ENCODE assay signal across 8 mouse cellular contexts in genomic region chr4:32572118-32572517, GRCm38 (mm10). TPM values are rescaled to one million over a fixed set of nuclear protein-coding genes. Genes with fewer than 3 reads are reported as not detected.
A peak's percentile ranks its signal among the peaks of the same experiment; 100 is the strongest.
DNase-seq lines count a peak whose midpoint lies in the region; ATAC-seq and TF ChIP-seq lines count a peak whose summit lies in the region.

No protein-coding gene starts in this region.

- WGBS in thymus, adult 2 months: 81% methylated on average over 1 of the region's 1 CpGs
- 60% methylated on average over 1 of the region's 1 CpGs for WGBS in embryonic facial prominence, embryonic 14.5 days
- 38% methylated on average over 1 of the region's 1 CpGs for WGBS in liver, embryonic 11.5 days

- TF ChIP-seq CTCF in thymus, adult 2 months (IDR thresholded peaks at IDR 0.05; ENCODE audit: borderline replicate concordance, control insufficient read depth, extremely low read depth, insufficient read depth, low read length, poor library complexity): no peak

- H3K4me3 ChIP-seq in thymus, adult 2 months (ENCODE audit: control insufficient read depth, insufficient read depth, low read length): no peak overlapping the region
- H3K4me3 ChIP-seq in embryonic facial prominence, embryonic 14.5 days (ENCODE audit: low read depth, low read length): no peak overlapping the region
- no peak overlapping the region for H3K4me3 ChIP-seq in liver, embryonic 11.5 days (ENCODE audit: low read depth, low read length)

- DNase-seq in thymus, adult 2 months: peak; percentile 47
- DNase-seq in thymus, postnatal 36 days: no peak
- DNase-seq in adrenal gland, postnatal 25 days: peak; percentile 18
- peak; percentile 71 for DNase-seq in embryonic facial prominence, embryonic 14.5 days (ENCODE audit: low spot score)
- no peak for DNase-seq in liver, embryonic 11.5 days (ENCODE audit: low spot score)
- peak; percentile 81 for DNase-seq in naive thymus-derived CD4-positive, alpha-beta T cell, adult 2 months (ENCODE audit: low read depth)
- DNase-seq in urinary bladder, adult 2 months (ENCODE audit: low spot score): no peak

- H3K27ac ChIP-seq in thymus, adult 2 months (ENCODE audit: control insufficient read depth, insufficient read depth, low read length): no peak overlapping the region
- H3K27ac ChIP-seq in embryonic facial prominence, embryonic 14.5 days (replicated peaks; ENCODE audit: low read depth, low read length): no peak overlapping the region
- peak overlapping the region; percentile 72; the same call in 1 of the 2 replicates for H3K27ac ChIP-seq in liver, embryonic 11.5 days (ENCODE audit: low read depth, low read length)

- H3K9ac ChIP-seq in embryonic facial prominence, embryonic 14.5 days (ENCODE audit: low read depth, low read length): no peak overlapping the region
- no peak overlapping the region for H3K9ac ChIP-seq in liver, embryonic 11.5 days (ENCODE audit: low read depth, low read length)

- no peak overlapping the region for H3K4me2 ChIP-seq in embryonic facial prominence, embryonic 14.5 days (ENCODE audit: low read depth, low read length)
- H3K4me2 ChIP-seq in liver, embryonic 11.5 days: no peak overlapping the region

- H3K36me3 ChIP-seq in thymus, adult 2 months (ENCODE audit: control insufficient read depth, insufficient read depth, low read length): no peaks in the 10 kb centered on the region
- no peaks in the 10 kb centered on the region for H3K36me3 ChIP-seq in embryonic facial prominence, embryonic 14.5 days (ENCODE audit: control insufficient read depth, insufficient read depth, low read length)
- H3K36me3 ChIP-seq in liver, embryonic 11.5 days (ENCODE audit: control insufficient read depth, insufficient read depth, low read length): no peaks in the 10 kb centered on the region

- H3K4me1 ChIP-seq in thymus, adult 2 months (replicated peaks; ENCODE audit: control insufficient read depth, insufficient read depth, low read length): peaks cover 3% of the 10 kb centered on the region
- no peaks in the 10 kb centered on the region for H3K4me1 ChIP-seq in embryonic facial prominence, embryonic 14.5 days (ENCODE audit: control insufficient read depth, insufficient read depth, low read length)
- peaks cover 2% of the 10 kb centered on the region for H3K4me1 ChIP-seq in liver, embryonic 11.5 days (replicated peaks; ENCODE audit: control insufficient read depth, insufficient read depth, low read length)

- H3K9me3 ChIP-seq in embryonic facial prominence, embryonic 14.5 days (ENCODE audit: control insufficient read depth, low read length): no peaks in the 10 kb centered on the region
- H3K9me3 ChIP-seq in liver, embryonic 11.5 days (ENCODE audit: control insufficient read depth, low read length): no peaks in the 10 kb centered on the region

- no peaks in the 10 kb centered on the region for H3K27me3 ChIP-seq in thymus, adult 2 months (ENCODE audit: control insufficient read depth, insufficient read depth, low read length)
- H3K27me3 ChIP-seq in embryonic facial prominence, embryonic 14.5 days (replicated peaks; ENCODE audit: control insufficient read depth, insufficient read depth, low read length): no peaks in the 10 kb centered on the region
- H3K27me3 ChIP-seq in liver, embryonic 11.5 days (replicated peaks; ENCODE audit: control insufficient read depth, insufficient read depth, low read length): no peaks in the 10 kb centered on the region

- ATAC-seq in embryonic facial prominence, embryonic 14.5 days (ENCODE audit: low read depth): peak; percentile 54
- ATAC-seq in inflammation-experienced regulatory T-cells, adult 6 months: peak; percentile 73
- ATAC-seq in liver, embryonic 11.5 days (replicated peaks; ENCODE audit: low FRiP score): 0 out of 2 replicates have a peak, but pooled peaks have one; percentile 29

- TF ChIP-seq POLR2A in thymus, adult 2 months (IDR thresholded peaks at IDR 0.05; ENCODE audit: control insufficient read depth, extremely low read depth, insufficient read depth, low read length, poor library complexity): no peak

RNA-seq across cellular contexts. Expression of gene Gja10, which starts 30.4 kb away (rescaled TPM):
- 0.12 TPM in 1 of 2 replicates, not detected in the other for polyA plus RNA-seq in thymus, adult 2 months (2012; rRNA removed)
- total RNA-seq in adrenal gland, postnatal 25 days (2021): not detected in 2 replicates
- polyA plus RNA-seq in embryonic facial prominence, embryonic 14.5 days (2014; fragmentation: Nextera tagmentation; extraction: Ambion mirVana): not detected in 2 replicates
- polyA plus RNA-seq in inflammation-experienced regulatory T-cells, adult 6 months (2017; shearing (Covaris generic)): not detected
- polyA plus RNA-seq in liver, embryonic 11.5 days (2014; fragmentation: Nextera tagmentation; extraction: Ambion mirVana): 0.09 TPM in 1 of 2 replicates, not detected in the other
- not detected in 2 replicates for polyA plus RNA-seq in urinary bladder, adult 2 months (2012; rRNA removed)

RNA-seq across cellular contexts. Expression of gene Casp8ap2, which starts 43.1 kb away (rescaled TPM):
- 5.4 and 14.7 TPM in 2 replicates for polyA plus RNA-seq in thymus, adult 2 months (2012; rRNA removed)
- total RNA-seq in adrenal gland, postnatal 25 days (2021): 10.2 and 11.6 TPM in 2 replicates
- polyA plus RNA-seq in embryonic facial prominence, embryonic 14.5 days (2014; fragmentation: Nextera tagmentation; extraction: Ambion mirVana): 49.3 and 56.1 TPM in 2 replicates
- 10 to 100 TPM; 37.4 to 47.1 (median 46.6) TPM for polyA plus RNA-seq in inflammation-experienced regulatory T-cells, adult 6 months (2017; shearing (Covaris generic))
- 43.2 and 48.2 TPM in 2 replicates for polyA plus RNA-seq in liver, embryonic 11.5 days (2014; fragmentation: Nextera tagmentation; extraction: Ambion mirVana)
- polyA plus RNA-seq in urinary bladder, adult 2 months (2012; rRNA removed): 4.5 TPM in 2 replicates

Comparison
In these comparisons a context has a peak if more than half of its experiments do, and no peak if none do; other contexts are left out.
1. DNase-seq: peak in thymus, adult 2 months (single experiment), adrenal gland, postnatal 25 days (single experiment), embryonic facial prominence, embryonic 14.5 days (single experiment) and naive thymus-derived CD4-positive, alpha-beta T cell, adult 2 months (single experiment); none in thymus, postnatal 36 days (0 of 2), liver, embryonic 11.5 days (single experiment) and urinary bladder, adult 2 months (single experiment).
2. Peak in every context shown above with its lines, with median percentiles within 50 percentile points of each other: ATAC-seq.